Mouse (Mus musculus) heart, embryonic 11.5 days (tissue): Measurements from ENCODE around the gene Aida. TPM values are rescaled to one million over a fixed set of nuclear protein-coding genes. Genes with fewer than 3 reads are reported as not detected.

Experiments
- ATAC-seq: fragments of 200-750 bp; cut with Nextera tagmentation; replicated peaks from 2 replicates; pipeline ENCODE4 v1.8.0; 2017; ENCODE audit warnings: moderate library complexity; ENCODE audit not compliant: insufficient number of reproducible peaks, low FRiP score, low TSS enrichment
- H3K27ac ChIP-seq: fragments of 300-500 bp; sonication (generic); 2 replicates; pipeline ENCODE4 v1.5.1; 2014; ENCODE audit warnings: mild to moderate bottlenecking, low read depth, low read length
- H3K27me3 ChIP-seq: fragments of 300-500 bp; sonication (generic); 2 replicates; pipeline ENCODE4 v1.6.1; 2014; ENCODE audit warnings: mild to moderate bottlenecking, low read length, mixed read lengths; ENCODE audit not compliant: control insufficient read depth, insufficient read depth
- H3K36me3 ChIP-seq: fragments of 300-500 bp; sonication (generic); 2 replicates; pipeline ENCODE4 v1.6.1; 2014; ENCODE audit warnings: mild to moderate bottlenecking, low read length, moderate library complexity, mixed read lengths; ENCODE audit not compliant: control insufficient read depth, insufficient read depth
- H3K4me1 ChIP-seq: fragments of 300-500 bp; sonication (generic); 2 replicates; pipeline ENCODE4 v1.6.1; 2014; ENCODE audit warnings: low read length; ENCODE audit not compliant: control insufficient read depth, insufficient read depth
- H3K4me2 ChIP-seq: fragments of 300-500 bp; sonication (generic); 2 replicates; pipeline ENCODE4 v1.6.1; 2014; ENCODE audit warnings: mild to moderate bottlenecking, moderate library complexity
- H3K4me3 ChIP-seq: fragments of 300-500 bp; sonication (generic); 2 replicates; pipeline ENCODE4 v1.5.1; 2014; ENCODE audit warnings: low read depth, low read length
- H3K9ac ChIP-seq: fragments of 300-500 bp; sonication (generic); 2 replicates; pipeline ENCODE4 v1.6.1; 2014; ENCODE audit warnings: mild to moderate bottlenecking, low read depth, low read length, moderate library complexity
- H3K9me3 ChIP-seq: fragments of 300-500 bp; sonication (generic); replicated peaks from 2 replicates; pipeline ENCODE4 v1.6.1; 2016; ENCODE audit warnings: low read length; ENCODE audit not compliant: control insufficient read depth
- WGBS: fragments of 180-500 bp; shearing (Covaris S2); extraction: QIAGEN DNeasy Blood & Tissue Kit; methylation state at CpG from one replicate; pipeline ENCODE4 v1.1.7; 2014; ENCODE audit not compliant: insufficient replicate concordance; 5-methylcytosine and 5-hydroxymethylcytosine counted together
- polyA plus RNA-seq: library from polyadenylated mRNA; unstranded; fragments of >200 nt; fragmentation: Nextera tagmentation; extraction: Ambion mirVana; gene quantifications from 2 replicates; pipeline ENCODE4 v1.2.1, GENCODE M21; 2014

The Aida gene
- polyA plus RNA-seq, 1 experiment from 2014 or later, result 21.7 TPM

DNA sequence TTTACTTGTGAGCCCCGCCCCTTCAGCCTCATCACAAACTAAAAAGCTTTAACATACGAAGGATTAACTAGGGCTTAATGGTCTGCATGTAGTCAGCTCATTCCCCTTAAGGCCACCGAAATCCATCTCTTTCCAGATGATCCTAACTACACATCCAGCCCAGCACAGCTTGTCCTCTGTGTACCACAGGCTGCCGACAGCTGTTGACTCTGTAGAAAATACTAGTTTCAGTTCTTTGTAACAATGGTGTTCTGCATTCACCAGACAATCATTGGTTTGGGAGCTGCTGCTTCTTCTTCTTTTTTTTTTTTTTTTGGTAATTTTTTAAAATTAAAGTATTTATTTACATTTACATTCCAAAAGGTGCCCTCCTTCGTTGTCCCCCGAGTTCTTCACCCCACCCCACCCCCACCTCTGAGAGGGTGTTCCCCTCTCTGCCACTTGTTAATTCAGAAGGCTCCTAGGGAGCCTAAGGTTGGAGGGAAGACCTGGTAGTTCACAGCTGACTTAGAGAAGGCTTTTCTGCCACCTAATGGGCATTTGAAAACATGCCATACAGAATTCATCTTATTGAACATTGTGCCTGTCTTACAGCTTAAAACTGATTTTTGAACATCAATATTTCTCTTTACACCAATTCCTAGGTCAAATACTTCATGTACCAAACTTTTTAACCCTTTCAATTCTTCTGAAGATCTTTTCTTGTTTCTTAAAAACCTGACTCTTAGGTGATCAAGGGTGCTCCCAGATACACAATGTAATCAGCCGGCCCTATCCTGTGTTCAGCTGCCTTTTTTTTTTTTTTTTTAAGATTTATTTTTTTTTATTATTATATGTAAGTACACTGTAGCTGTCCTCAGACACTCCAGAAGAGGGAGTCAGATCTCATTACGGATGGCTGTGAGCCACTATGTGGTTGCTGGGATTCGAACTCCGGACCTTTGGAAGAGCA lies 23.2 kb upstream of the Aida start:
- H3K36me3 ChIP-seq, result no peaks in the 10 kb centered on the region
- H3K9ac ChIP-seq, result no peak overlapping the region
- no peaks in the 10 kb centered on the region for H3K9me3 ChIP-seq
- H3K27ac ChIP-seq, result no peak overlapping the region
- no peak for ATAC-seq
- WGBS, result 55% methylated on average over 10 of the region's 10 CpGs
- no peak overlapping the region for H3K4me3 ChIP-seq
- H3K4me2 ChIP-seq, result no peak overlapping the region
- H3K4me1 ChIP-seq, result no peaks in the 10 kb centered on the region
- H3K27me3 ChIP-seq, result no peaks in the 10 kb centered on the region

DNA sequence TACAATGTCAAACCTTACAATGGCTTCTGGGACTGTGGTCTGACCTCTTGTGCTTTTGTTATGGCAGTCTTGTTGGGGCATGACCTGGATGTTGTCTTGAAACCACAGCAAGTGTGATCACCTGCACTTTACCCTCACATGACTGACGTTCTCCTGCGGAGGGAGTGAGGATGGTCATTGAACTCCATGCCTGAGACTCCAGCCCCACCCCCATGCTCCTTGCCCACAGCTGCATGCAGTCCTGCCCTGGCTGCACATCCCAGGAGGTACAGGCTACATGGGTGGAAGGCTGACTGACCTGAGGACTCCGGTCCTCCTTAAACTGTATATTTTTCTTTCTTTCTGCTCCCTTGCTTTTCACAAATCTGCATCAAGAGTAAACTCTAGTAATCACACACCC lies 22.0 kb upstream of the Aida start:
- Histone ChIP-seq H3K9ac (no peak overlapping the region), H3K4me3 (no peak overlapping the region), H3K27ac (no peak overlapping the region), H3K27me3 (no peaks in the 10 kb centered on the region), H3K4me1 (no peaks in the 10 kb centered on the region), H3K9me3 (no peaks in the 10 kb centered on the region), H3K4me2 (no peak overlapping the region), H3K36me3 (peaks cover 2% of the 10 kb centered on the region; the same call in 1 of the 2 replicates)
- no peak for ATAC-seq
- 57% methylated on average over 3 of the region's 3 CpGs for WGBS

DNA sequence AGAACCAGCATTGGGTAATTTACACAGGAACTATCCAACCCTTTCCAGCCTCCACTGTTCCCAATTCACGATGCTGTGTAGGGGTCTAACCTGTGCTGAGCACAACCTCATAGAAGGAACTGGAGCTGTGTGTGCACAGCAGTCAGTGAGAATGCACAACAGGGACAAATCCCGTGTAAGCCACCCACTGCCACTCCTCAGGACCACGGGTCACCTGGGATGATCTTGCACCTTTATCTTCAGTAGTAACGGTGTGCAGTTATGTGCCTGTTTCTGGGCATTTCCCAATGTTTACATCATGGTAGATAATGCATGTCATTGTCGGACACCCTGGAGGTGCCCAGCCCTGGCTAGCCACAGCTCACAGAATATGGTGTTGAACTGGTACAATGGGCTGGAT lies 20.6 kb upstream of the Aida start:
- Histone ChIP-seq H3K4me2 (no peak overlapping the region), H3K9ac (no peak overlapping the region), H3K4me1 (no peaks in the 10 kb centered on the region), H3K27me3 (no peaks in the 10 kb centered on the region), H3K4me3 (no peak overlapping the region), H3K27ac (no peak overlapping the region), H3K9me3 (no peaks in the 10 kb centered on the region), H3K36me3 (peaks cover 2% of the 10 kb centered on the region)
- WGBS, result 71% methylated on average over 5 of the region's 5 CpGs
- ATAC-seq, result no peak

DNA sequence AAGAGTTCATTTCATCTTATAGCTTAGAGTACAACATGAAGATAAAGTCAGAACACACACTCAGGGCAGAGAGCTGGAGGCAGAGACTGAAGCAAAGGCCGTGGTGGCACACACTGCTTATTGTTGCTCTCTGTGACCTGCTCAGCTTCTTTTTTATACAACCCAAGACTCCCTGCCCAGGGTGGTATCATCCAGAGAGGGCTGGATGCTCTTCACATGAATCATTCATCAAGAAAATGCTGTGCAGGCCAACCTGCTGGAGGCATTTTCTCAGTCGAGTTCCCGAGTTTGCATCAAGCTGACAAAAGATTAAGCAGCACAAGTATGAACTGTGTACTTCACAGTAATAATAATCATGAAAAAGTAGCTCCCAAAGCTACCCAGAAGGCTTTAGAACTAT lies 8.0 kb upstream of the Aida start:
- no peak overlapping the region for H3K27ac ChIP-seq
- 85% methylated on average over 3 of the region's 3 CpGs for WGBS
- H3K9ac ChIP-seq, result no peak overlapping the region
- no peak for ATAC-seq
- no peaks in the 10 kb centered on the region for H3K9me3 ChIP-seq
- H3K4me1 ChIP-seq, result no peaks in the 10 kb centered on the region
- peaks cover 36% of the 10 kb centered on the region for H3K36me3 ChIP-seq
- H3K4me2 ChIP-seq, result no peak overlapping the region
- no peaks in the 10 kb centered on the region for H3K27me3 ChIP-seq
- H3K4me3 ChIP-seq, result no peak overlapping the region

DNA sequence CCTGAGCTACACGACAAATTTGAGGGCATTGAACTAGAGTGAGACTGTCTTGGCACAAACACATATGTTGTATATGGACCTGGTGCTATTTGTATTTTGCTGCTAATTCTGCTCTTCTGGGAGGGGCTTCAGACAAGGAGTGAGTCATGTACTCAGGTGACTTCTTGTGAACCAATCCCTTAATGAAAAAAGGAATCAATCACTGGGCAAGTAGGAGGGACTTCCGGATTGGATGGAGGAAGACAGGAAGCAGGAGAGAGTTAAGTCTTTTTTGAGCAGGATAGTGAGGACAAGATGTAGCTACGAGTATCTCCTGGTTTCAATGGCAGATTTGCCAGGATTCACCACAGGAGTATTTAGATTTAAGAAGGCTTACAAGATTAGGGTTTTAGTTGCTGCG lies 6.8 kb upstream of the Aida start:
- Histone ChIP-seq H3K27me3 (no peaks in the 10 kb centered on the region), H3K36me3 (peaks cover 28% of the 10 kb centered on the region), H3K27ac (no peak overlapping the region), H3K4me3 (no peak overlapping the region), H3K9ac (no peak overlapping the region), H3K9me3 (no peaks in the 10 kb centered on the region), H3K4me1 (no peaks in the 10 kb centered on the region), H3K4me2 (no peak overlapping the region)
- WGBS, result 91% methylated on average over 4 of the region's 4 CpGs
- no peak for ATAC-seq

DNA sequence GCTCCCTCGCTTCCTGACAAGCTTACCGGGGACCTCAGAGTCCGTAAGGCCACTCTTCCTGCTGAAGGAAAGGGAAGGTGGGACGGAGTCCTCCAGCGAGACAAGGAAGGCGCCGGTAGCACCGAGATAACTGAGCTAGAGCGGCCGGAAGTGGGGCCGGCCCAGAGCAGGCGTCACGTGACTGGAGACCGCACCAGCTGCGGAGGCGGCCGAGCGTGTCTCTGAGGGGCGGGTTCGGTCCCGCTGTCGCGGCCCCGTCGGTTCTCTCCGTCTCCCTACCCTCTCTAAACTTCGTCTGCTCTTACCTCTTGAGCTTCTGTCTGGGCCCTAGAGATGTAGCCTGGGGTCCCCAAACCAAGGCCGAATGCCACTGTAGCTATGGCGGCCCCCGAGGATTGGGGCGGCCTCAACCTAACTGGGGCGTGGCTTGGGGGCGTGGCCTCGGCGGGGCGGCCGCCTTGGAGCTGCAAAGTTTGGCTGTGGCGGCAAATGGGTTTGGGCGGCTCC lies 540 bp downstream of the Aida start, which contains the start of gene Brox:
Gene Brox (minus strand): TSS at position 393 of the 507 bp plus-strand sequence.
- H3K27me3 ChIP-seq, result no peaks in the 10 kb centered on the region
- peak within 1 kb of the TSS; percentile 61 for H3K4me2 ChIP-seq
- peak within 1 kb of the TSS; percentile 41 for H3K27ac ChIP-seq
- WGBS, result under 1% methylated on average over 38 of the region's 39 CpGs
- peak within 1 kb of the TSS; percentile 53 for H3K4me3 ChIP-seq
- ATAC-seq, result peak; percentile 82
- H3K9ac ChIP-seq, result peak within 1 kb of the TSS; percentile 55
- H3K4me1 ChIP-seq, result no peaks in the 10 kb centered on the region
- no peaks in the 10 kb centered on the region for H3K9me3 ChIP-seq
- H3K36me3 ChIP-seq, result no peaks in the 10 kb centered on the region

DNA sequence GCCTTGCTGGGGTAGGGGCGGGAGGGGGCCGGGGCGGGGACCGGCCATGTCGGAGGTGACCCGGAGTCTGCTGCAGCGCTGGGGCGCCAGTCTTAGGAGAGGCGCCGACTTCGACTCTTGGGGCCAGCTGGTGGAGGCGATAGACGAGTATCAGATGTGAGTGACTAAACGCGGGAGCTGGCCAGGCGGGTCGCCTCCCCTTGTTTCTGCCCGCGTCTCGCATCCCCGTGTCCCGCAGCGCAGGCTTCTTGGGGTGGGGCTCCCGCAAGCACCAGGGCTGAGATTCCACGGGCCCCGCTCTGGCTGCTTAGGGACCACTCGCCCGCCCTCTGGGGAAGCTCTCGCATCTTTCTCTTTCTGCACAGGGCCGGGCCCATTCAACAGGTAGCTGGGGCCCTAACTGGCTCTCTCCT lies 1.1 kb downstream of the Aida start:
- Histone ChIP-seq H3K4me2 (peak overlapping the region; percentile 61), H3K9me3 (no peaks in the 10 kb centered on the region), H3K27me3 (no peaks in the 10 kb centered on the region), H3K9ac (peak overlapping the region; percentile 47), H3K4me1 (no peaks in the 10 kb centered on the region), H3K36me3 (no peaks in the 10 kb centered on the region), H3K4me3 (peak overlapping the region; percentile 53), H3K27ac (peak overlapping the region; percentile 41)
- WGBS, result 1% methylated on average over 30 of the region's 30 CpGs
- peak; percentile 35; the same call in 1 of the 2 replicates for ATAC-seq

DNA sequence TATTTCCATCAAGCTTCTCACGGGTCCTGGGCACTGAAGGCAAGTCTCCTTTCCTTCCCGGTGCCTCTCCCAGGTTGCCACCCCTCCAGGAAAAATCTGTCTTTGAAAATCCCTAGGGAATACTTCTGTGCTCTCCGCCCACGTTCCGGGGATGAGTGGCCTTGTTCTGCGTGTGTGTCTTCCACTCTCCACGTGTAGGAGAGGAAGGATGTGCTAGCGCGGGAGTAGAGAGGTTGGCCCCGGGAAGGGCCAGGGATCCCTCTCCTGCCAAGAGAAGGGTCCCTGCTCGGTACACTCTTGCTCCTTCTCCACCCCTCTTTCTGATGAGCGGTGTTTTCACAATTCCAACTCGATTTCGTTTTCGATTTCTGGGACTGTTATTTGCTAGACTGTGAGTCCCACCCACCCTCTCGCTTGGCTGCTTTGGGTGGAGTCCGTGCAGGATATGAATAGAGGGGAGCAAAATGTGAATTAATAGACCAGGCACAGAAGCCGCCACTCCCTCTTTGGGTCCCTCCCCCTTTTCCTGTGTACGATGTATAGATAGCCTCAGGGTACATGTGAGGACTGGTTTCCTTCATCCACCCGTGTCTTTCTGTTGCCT lies 1.6 kb downstream of the Aida start:
- no peak for ATAC-seq
- H3K9ac ChIP-seq, result peak overlapping the region; percentile 47
- WGBS, result under 1% methylated on average over 20 of the region's 20 CpGs

More for the DNA sequence above, 1.6 kb downstream of the Aida start:
- Histone ChIP-seq H3K4me2 (peak overlapping the region; percentile 61), H3K9me3 (no peaks in the 10 kb centered on the region), H3K36me3 (no peaks in the 10 kb centered on the region), H3K4me1 (no peaks in the 10 kb centered on the region), H3K27me3 (no peaks in the 10 kb centered on the region), H3K4me3 (peak overlapping the region; percentile 53), H3K27ac (peak overlapping the region; percentile 41; the same call in 1 of the 2 replicates)
